Mouse (Mus musculus): Measurements from ENCODE around the gene Zfp518a. TPM values are rescaled to one million over a fixed set of nuclear protein-coding genes. Genes with fewer than 3 reads are reported as not detected.

Gene Zfp518a
- polyA plus RNA-seq, 1 experiment from 2014 or later = 11.0 TPM

GRCm38 (mm10) chr19:40964367-40964891 is 69.9 kb downstream of the Zfp518a start:
- no peak overlapping the region for H3K4me2 ChIP-seq (replicated peaks; ENCODE audit: low read depth)
- no peak overlapping the region for H3K4me3 ChIP-seq (ENCODE audit: low read depth, low read length)
- 31% methylated on average over 3 of the region's 3 CpGs for WGBS
- ATAC-seq = peak; percentile 45; the same call in 1 of the 2 replicates
- TF ChIP-seq CTCF (IDR thresholded peaks at IDR 0.05; ENCODE audit: low read depth) = no peak
- no peak overlapping the region for H3K9ac ChIP-seq (ENCODE audit: low read depth, low read length)
- H3K4me1 ChIP-seq (replicated peaks; ENCODE audit: control insufficient read depth, insufficient read depth, low read length) = no peaks in the 10 kb centered on the region
- H3K9me3 ChIP-seq (ENCODE audit: control insufficient read depth) = no peaks in the 10 kb centered on the region
- no peak overlapping the region for H3K27ac ChIP-seq (ENCODE audit: low read depth, low read length)
- peaks cover 2% of the 10 kb centered on the region; the same call in 1 of the 2 replicates for H3K36me3 ChIP-seq (ENCODE audit: control insufficient read depth, insufficient read depth)
- H3K27me3 ChIP-seq (replicated peaks; ENCODE audit: control insufficient read depth, insufficient read depth, low read length) = no peaks in the 10 kb centered on the region

DNA sequence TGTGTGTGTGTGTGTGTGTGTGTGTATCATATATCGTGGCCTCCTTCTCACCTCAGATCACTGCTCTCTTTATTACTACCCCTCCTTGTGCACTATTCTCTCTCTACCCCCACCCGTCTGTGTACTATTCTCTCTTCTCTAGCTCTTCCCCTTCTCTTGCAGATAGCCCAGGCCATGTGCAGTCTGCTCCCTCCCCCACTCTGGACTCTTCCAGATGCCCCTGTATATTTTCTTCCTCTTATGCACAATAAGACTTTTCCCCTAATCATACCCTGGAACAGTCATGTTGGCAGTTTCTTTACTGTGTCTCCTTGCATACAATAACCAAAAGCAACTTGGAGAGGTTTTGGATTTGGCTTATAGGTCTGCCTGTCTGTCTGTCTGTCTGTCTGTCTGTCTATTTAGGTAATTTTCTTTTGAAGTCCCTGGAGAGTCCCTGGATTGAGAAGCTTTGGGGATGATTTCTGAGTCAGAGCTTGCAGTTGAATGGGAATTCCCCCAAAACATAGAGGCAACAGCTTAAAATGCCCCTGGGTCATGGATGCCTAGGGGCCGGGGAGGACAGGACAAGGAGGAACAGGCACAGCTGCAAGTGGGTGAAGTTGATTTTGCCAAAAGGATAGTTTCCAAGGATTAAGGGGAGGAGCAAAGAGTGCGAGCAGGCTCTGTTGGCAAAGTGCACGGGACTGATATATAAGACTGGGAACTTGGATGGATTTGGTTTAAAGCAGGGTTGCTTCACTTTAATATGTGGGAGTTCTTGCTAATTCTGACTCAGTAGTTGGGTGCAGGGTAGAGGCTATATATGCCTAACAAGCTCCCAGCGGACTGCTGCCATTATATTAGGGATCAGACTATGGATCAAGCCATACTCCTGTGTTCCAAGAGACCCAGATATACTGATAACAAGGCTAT is 70.7 kb downstream of the Zfp518a start:
- no peak overlapping the region for H3K4me2 ChIP-seq (replicated peaks; ENCODE audit: low read depth)
- no peaks in the 10 kb centered on the region for H3K9me3 ChIP-seq (ENCODE audit: control insufficient read depth)
- no peak for TF ChIP-seq CTCF (IDR thresholded peaks at IDR 0.05; ENCODE audit: low read depth)
- H3K36me3 ChIP-seq (ENCODE audit: control insufficient read depth, insufficient read depth) = no peaks in the 10 kb centered on the region
- no peaks in the 10 kb centered on the region for H3K27me3 ChIP-seq (replicated peaks; ENCODE audit: control insufficient read depth, insufficient read depth, low read length)
- no peak overlapping the region for H3K27ac ChIP-seq (ENCODE audit: low read depth, low read length)
- WGBS = 59% methylated on average over 6 of the region's 6 CpGs
- ATAC-seq = no peak
- H3K4me1 ChIP-seq (replicated peaks; ENCODE audit: control insufficient read depth, insufficient read depth, low read length) = no peaks in the 10 kb centered on the region
- H3K9ac ChIP-seq (ENCODE audit: low read depth, low read length) = no peak overlapping the region
- no peak overlapping the region for H3K4me3 ChIP-seq (ENCODE audit: low read depth, low read length)

Small RNA genes within 50 kb of the gene (microRNA-seq; reads per million reads assigned to microRNA genes)
- not detected for gene Mir8092

Other genes with a start within 250 kb of the Zfp518a start
- 0.14 TPM in 1 of 2 replicates, not detected in the other for gene Cc2d2b, start 146.0 kb upstream of the Zfp518a start, polyA plus RNA-seq (2015; fragmentation: Nextera tagmentation; extraction: Ambion mirVana)
- gene Ccnj, start 63.4 kb upstream of the Zfp518a start, polyA plus RNA-seq (2015; fragmentation: Nextera tagmentation; extraction: Ambion mirVana) = 2.9 and 3.3 TPM in 2 replicates
- gene Blnk, start 99.8 kb downstream of the Zfp518a start, polyA plus RNA-seq (2015; fragmentation: Nextera tagmentation; extraction: Ambion mirVana) = 21.2 and 23.8 TPM in 2 replicates
- not detected in 2 replicates for gene Dntt, start 134.6 kb downstream of the Zfp518a start, polyA plus RNA-seq (2015; fragmentation: Nextera tagmentation; extraction: Ambion mirVana)
- gene Opalin, start 182.4 kb downstream of the Zfp518a start, polyA plus RNA-seq (2015; fragmentation: Nextera tagmentation; extraction: Ambion mirVana) = not detected in 2 replicates